Mouse (Mus musculus) limb, embryonic 13.5 days (tissue): ENCODE results near the gene Kif27. TPM values are rescaled to one million over a fixed set of nuclear protein-coding genes. Genes with fewer than 3 reads are reported as not detected.
A peak's percentile ranks its signal among the peaks of the same experiment; 100 is the strongest.
"Not testable (repeated sequence)": the region's sequence is repeated elsewhere in the genome, so short reads cannot be mapped to it uniquely, and the experiment has no call there.

Experiments
- ATAC-seq: fragments of 200-750 bp; cut with Nextera tagmentation; 2 replicates; pipeline ENCODE4 v1.8.0; 2017; ENCODE audit warnings: low read depth, moderate number of reproducible peaks, moderate TSS enrichment; ENCODE audit not compliant: low FRiP score
- H3K27ac ChIP-seq: fragments of 300-500 bp; sonication (generic); 2 replicates; pipeline ENCODE4 v1.5.1; 2015; ENCODE audit warnings: inconsistent platforms, mild to moderate bottlenecking, moderate library complexity
- H3K27me3 ChIP-seq: fragments of 300-500 bp; sonication (generic); 2 replicates; pipeline ENCODE4 v1.6.1; 2015; ENCODE audit warnings: mild to moderate bottlenecking, inconsistent platforms
- H3K36me3 ChIP-seq: fragments of 300-500 bp; sonication (generic); 2 replicates; pipeline ENCODE4 v1.6.1; 2015; ENCODE audit warnings: inconsistent platforms, mild to moderate bottlenecking, moderate library complexity
- H3K4me1 ChIP-seq: fragments of 300-500 bp; sonication (generic); 2 replicates; pipeline ENCODE4 v1.6.1; 2015; ENCODE audit warnings: inconsistent platforms
- H3K4me2 ChIP-seq: fragments of 300-500 bp; sonication (generic); replicated peaks from 2 replicates; pipeline ENCODE4 v1.6.1; 2015; ENCODE audit warnings: inconsistent platforms, mild to moderate bottlenecking, moderate library complexity
- H3K4me3 ChIP-seq: fragments of 300-500 bp; sonication (generic); 2 replicates; pipeline ENCODE4 v1.5.1; 2015; ENCODE audit warnings: moderate library complexity, mild to moderate bottlenecking, inconsistent platforms
- H3K9ac ChIP-seq: fragments of 300-500 bp; sonication (generic); 2 replicates; pipeline ENCODE4 v1.6.1; 2015; ENCODE audit warnings: mild to moderate bottlenecking, inconsistent platforms
- H3K9me3 ChIP-seq: fragments of 300-500 bp; sonication (generic); 2 replicates; pipeline ENCODE4 v1.6.1; 2016; ENCODE audit warnings: inconsistent platforms
- whole genome bisulfite sequencing: fragments of 180-500 bp; shearing (Covaris S2); methylation state at CpG from one replicate; pipeline ENCODE4 v1.1.7; 2015; 5-methylcytosine and 5-hydroxymethylcytosine counted together
- polyA plus RNA-seq: library from polyadenylated mRNA; unstranded; fragments of >200 nt; fragmentation: Nextera tagmentation; extraction: Ambion mirVana; gene quantifications from 2 replicates; pipeline ENCODE4 v1.2.1, GENCODE M21; 2015

Kif27 gene
- polyA plus RNA-seq = 0.70 and 1.1 TPM in 2 replicates

GRCm38 (mm10) chr13:58358629-58359303 lies at the start of gene Kif27:
Gene Kif27 (minus strand): TSS chr13:58359122.
- Histone ChIP-seq H3K9ac (peak within 1 kb of the TSS; percentile 78), H3K4me1 (peaks cover 6% of the 10 kb centered on the region; the same call in 1 of the 2 replicates), H3K4me2 (peak within 1 kb of the TSS; percentile 95), H3K4me3 (peak within 1 kb of the TSS; percentile 68), H3K27me3 (no peaks in the 10 kb centered on the region), H3K27ac (no peak within 1 kb of the TSS), H3K36me3 (no peaks in the 10 kb centered on the region), H3K9me3 (no peaks in the 10 kb centered on the region)
- ATAC-seq = peak; percentile 99
- WGBS = under 1% methylated on average over 82 of the region's 85 CpGs

- H3K4me1 ChIP-seq, ATAC-seq: not testable (repeated sequence)
Observed at GRCm38 (mm10) chr13:58403243-58403642, 44.3 kb upstream of the Kif27 start, which contains the start of gene Hnrnpk. Gene Hnrnpk (minus strand): TSS chr13:58403343.

DNA sequence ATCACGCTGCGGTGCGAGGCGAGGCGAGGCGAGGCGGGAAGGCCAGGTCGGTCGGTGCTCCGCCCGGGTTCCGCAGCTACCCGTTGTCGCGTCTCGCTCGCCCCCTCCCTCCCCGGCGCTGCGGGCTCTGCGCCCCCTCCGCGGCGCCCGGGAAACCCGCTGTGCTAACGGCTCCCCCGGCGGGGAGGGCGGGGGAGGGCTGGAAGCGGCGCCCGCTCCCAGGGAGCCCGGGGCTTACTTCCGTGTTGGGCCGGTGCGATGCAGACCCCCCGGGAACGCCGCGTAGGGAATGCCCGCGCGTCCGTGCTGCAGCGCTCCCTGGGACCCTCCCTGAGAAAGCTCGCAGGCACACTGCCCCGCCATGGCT lies 43.8 kb upstream of the Kif27 start:
- H3K4me2 ChIP-seq = peak overlapping the region; percentile 60
- H3K9ac ChIP-seq = peak overlapping the region; percentile 99
- under 1% methylated on average over 41 of the region's 48 CpGs for WGBS
- H3K27me3 ChIP-seq = no peaks in the 10 kb centered on the region
- no peak; the same call in 1 of the 2 replicates for ATAC-seq
- H3K4me3 ChIP-seq = peak overlapping the region; percentile 84
- peaks cover 17% of the 10 kb centered on the region for H3K36me3 ChIP-seq
- H3K4me1 ChIP-seq = peaks cover 6% of the 10 kb centered on the region
- no peaks in the 10 kb centered on the region; the same call in 1 of the 2 replicates for H3K9me3 ChIP-seq
- H3K27ac ChIP-seq = peak overlapping the region; percentile 99

More at GRCm38 (mm10) chr13:58403243-58403642, 44.3 kb upstream of the Kif27 start, which contains the start of gene Hnrnpk:
- Histone ChIP-seq H3K9ac (peak within 1 kb of the TSS; percentile 99), H3K4me2 (peak within 1 kb of the TSS; percentile 60), H3K27ac (peak within 1 kb of the TSS; percentile 99), H3K4me3 (peak within 1 kb of the TSS; percentile 84), H3K36me3 (peaks cover 13% of the 10 kb centered on the region)
- not testable (repeated sequence) for H3K9me3 ChIP-seq, H3K27me3 ChIP-seq
- WGBS = 7% methylated on average over 17 of the region's 17 CpGs

DNA sequence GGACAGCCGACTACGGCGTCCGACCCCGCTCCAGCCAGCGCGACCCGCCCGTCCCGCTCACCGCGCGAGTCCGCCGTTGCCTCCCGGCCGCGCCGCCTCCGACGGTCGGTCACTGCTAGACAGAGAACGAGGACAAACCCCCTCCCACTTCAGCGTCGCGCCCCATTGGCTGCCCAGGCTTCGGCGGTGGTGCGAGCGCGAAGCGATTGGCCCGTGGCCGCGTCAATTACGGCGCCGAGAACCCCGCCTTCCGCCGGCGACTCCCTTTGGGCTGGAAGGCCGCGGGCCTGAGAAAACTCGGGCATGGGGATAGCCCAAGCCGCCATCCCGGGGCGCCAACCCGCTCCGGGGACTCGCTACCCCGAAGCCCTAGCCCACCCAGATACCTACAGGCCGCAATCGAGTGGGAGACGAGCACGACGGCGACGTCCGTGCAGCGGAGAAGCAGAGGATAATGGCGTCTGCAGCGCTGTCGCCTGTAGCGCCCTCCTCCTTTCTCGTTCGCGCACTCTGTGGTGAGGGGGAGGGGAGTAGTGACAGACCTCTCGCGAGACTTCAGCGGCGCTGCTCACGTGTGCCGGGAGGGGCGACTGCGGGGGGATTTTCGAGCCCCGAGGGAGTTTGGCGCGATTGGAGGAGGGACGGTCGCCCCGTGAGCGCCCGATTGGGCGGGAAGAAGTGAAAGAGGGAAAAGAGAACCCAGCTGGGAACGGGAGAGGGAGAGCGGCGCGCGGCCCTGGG lies 43.3 kb upstream of the Kif27 start, which contains the start of gene Rmi1:
Gene Rmi1, plus strand, starts transcription at position 246 of the 741 bp plus-strand sequence.
- peak; percentile 96 for ATAC-seq
- Histone ChIP-seq H3K27ac (peak within 1 kb of the TSS; percentile 99), H3K4me3 (peak within 1 kb of the TSS; percentile 84), H3K36me3 (peaks cover 18% of the 10 kb centered on the region), H3K9ac (peak within 1 kb of the TSS; percentile 99), H3K9me3 (no peaks in the 10 kb centered on the region; the same call in 1 of the 2 replicates), H3K4me2 (peak within 1 kb of the TSS; percentile 77), H3K4me1 (peaks cover 6% of the 10 kb centered on the region), H3K27me3 (no peaks in the 10 kb centered on the region)
- WGBS = under 1% methylated on average over 89 of the region's 91 CpGs

DNA sequence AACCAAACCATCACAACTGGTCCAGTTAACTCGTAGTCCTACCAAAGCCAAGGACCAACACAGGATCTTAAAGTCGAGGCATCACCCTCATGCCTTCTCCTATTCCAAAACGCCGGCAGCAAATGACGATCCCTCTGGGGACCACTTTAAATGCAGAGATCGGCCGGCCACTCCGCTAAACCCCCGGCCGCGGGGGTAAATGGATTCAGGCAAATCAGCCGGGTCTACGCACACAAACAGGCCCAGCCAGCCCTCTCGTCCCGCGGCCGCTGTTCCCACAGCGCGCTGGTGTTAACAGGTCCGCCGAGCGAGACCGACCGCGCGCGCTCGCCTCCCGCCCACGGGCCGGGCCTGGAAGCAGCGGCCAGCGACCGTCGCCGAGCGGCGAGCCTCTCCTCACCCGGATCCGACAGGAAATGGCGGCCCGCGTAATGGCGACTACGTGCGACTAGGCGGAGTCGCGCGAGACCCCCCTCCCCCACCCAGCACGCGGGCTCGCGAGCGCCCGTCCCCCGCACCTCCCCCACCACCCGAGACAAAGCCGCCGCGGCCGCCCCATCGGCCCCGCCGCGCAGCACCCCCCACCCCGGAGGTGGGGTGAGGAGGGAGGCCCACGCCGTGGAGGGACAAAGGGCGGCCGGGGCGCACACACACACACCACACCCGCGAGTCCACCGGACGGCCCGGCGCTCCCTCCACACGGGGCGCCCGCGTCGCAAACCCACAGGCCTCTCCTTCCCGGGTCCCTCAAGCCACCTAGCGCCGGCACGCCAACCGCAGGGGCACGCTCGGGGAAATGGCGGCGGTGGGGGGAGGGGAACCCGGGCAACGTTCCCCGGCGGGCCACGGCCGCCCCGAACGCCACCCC lies 42.4 kb upstream of the Kif27 start:
- H3K36me3 ChIP-seq = peaks cover 19% of the 10 kb centered on the region
- WGBS = under 1% methylated on average over 75 of the region's 100 CpGs
- H3K9me3 ChIP-seq = no peaks in the 10 kb centered on the region; the same call in 1 of the 2 replicates
- H3K4me3 ChIP-seq = peak overlapping the region; percentile 84
- H3K4me2 ChIP-seq = peak overlapping the region; percentile 77
- H3K9ac ChIP-seq = peak overlapping the region; percentile 99
- no peaks in the 10 kb centered on the region for H3K27me3 ChIP-seq
- peak; percentile 48 for ATAC-seq
- H3K4me1 ChIP-seq = peaks cover 6% of the 10 kb centered on the region
- peak overlapping the region; percentile 99 for H3K27ac ChIP-seq

DNA sequence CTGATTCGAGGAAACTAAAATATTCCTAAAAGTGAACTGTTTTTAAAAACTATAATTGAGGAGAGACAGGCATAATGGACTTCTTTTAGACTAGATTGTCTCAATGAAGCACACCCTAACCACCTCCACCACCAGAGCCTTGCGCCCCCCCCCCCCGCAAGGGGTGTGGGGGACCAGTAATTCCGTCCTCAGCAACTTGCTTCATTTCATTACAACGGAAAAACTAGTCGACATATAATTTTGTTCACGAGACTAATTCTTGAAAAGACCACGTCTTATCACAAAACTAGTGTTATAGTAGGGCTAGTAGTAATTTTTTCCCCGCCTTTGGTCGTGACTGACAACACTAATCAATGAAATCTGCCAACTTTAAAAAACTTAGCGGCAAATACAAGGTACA lies 41.7 kb upstream of the Kif27 start:
- H3K27ac ChIP-seq = peak overlapping the region; percentile 99; the same call in 1 of the 2 replicates

DNA sequence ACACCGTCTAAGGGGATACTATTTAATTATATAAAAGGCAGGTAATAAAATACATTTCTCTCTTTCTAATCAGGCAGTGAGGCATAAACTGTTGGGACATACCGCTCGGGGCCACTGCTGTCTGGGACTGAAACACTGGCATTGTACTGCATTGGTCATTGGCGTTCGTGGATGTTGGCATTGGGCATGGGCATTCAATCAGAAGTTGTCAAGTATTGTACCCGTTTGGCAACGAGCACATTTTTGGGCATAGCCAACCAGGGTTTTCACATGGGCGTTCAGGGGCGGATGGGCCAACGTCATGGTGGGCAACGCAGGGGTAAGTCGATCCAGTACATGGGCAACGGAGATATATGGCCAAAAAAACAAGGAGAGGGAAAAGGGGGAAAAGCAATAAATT lies 38.7 kb upstream of the Kif27 start:
- WGBS = 89% methylated on average over 13 of the region's 13 CpGs
- Histone ChIP-seq H3K4me1 (peaks cover 6% of the 10 kb centered on the region), H3K4me3 (no peak overlapping the region), H3K4me2 (no peak overlapping the region), H3K27me3 (no peaks in the 10 kb centered on the region), H3K36me3 (peaks cover 50% of the 10 kb centered on the region), H3K27ac (no peak overlapping the region), H3K9me3 (no peaks in the 10 kb centered on the region), H3K9ac (no peak overlapping the region)
- no peak for ATAC-seq

More for the DNA sequence above, 41.7 kb upstream of the Kif27 start:
- Histone ChIP-seq H3K27me3 (no peaks in the 10 kb centered on the region), H3K9ac (peak overlapping the region; percentile 99), H3K9me3 (no peaks in the 10 kb centered on the region; the same call in 1 of the 2 replicates), H3K4me2 (peak overlapping the region; percentile 77), H3K4me3 (peak overlapping the region; percentile 84), H3K36me3 (peaks cover 26% of the 10 kb centered on the region), H3K4me1 (peaks cover 6% of the 10 kb centered on the region)
- ATAC-seq = no peak
- WGBS = under 1% methylated on average over 11 of the region's 11 CpGs

DNA sequence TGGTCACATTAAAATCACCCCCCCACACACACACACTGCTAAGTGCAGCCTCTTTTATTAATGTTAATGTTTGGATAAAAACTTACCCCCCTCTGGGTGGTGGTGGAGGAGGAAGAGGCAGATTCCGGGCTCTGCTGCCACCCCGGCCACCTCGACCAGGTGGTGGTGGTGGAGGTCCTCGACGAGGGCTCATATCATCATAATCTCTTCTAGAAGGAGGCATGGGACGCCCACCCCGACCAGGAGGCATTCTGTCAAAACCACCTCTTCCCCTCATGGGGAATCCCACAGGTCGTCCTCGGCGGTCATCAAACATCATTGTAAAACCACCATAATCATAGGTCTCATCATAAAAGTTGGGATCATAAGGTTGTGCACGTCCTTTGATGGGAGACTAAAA lies 35.5 kb upstream of the Kif27 start:
- H3K27ac ChIP-seq, ATAC-seq, H3K4me1 ChIP-seq, H3K9ac ChIP-seq, H3K9me3 ChIP-seq, H3K4me2 ChIP-seq, H3K27me3 ChIP-seq, H3K4me3 ChIP-seq: not testable (repeated sequence)
- 85% methylated on average over 11 of the region's 11 CpGs for WGBS
- peaks cover 70% of the 10 kb centered on the region for H3K36me3 ChIP-seq

- no peak for ATAC-seq
- no peak overlapping the region for H3K4me2 ChIP-seq
- no peak overlapping the region for H3K27ac ChIP-seq
- H3K4me1 ChIP-seq = peaks cover 5% of the 10 kb centered on the region; the same call in 1 of the 2 replicates
- H3K36me3 ChIP-seq = peaks cover 37% of the 10 kb centered on the region
- H3K9ac ChIP-seq = no peak overlapping the region
- no peaks in the 10 kb centered on the region for H3K9me3 ChIP-seq
- H3K27me3 ChIP-seq = no peaks in the 10 kb centered on the region
- H3K4me3 ChIP-seq = no peak overlapping the region
- 83% methylated on average over 2 of the region's 2 CpGs for WGBS
Observed at GRCm38 (mm10) chr13:58389324-58389951, 30.5 kb upstream of the Kif27 start.

- Histone ChIP-seq H3K4me1 (peaks cover 10% of the 10 kb centered on the region; the same call in 1 of the 2 replicates), H3K9ac (no peak overlapping the region), H3K4me2 (no peak overlapping the region), H3K27me3 (no peaks in the 10 kb centered on the region), H3K9me3 (no peaks in the 10 kb centered on the region), H3K36me3 (peaks cover 29% of the 10 kb centered on the region), H3K4me3 (no peak overlapping the region), H3K27ac (no peak overlapping the region)
- no peak for ATAC-seq
- WGBS = 40% methylated on average over 3 of the region's 3 CpGs
Observed at GRCm38 (mm10) chr13:58388379-58388778, 29.5 kb upstream of the Kif27 start.

DNA sequence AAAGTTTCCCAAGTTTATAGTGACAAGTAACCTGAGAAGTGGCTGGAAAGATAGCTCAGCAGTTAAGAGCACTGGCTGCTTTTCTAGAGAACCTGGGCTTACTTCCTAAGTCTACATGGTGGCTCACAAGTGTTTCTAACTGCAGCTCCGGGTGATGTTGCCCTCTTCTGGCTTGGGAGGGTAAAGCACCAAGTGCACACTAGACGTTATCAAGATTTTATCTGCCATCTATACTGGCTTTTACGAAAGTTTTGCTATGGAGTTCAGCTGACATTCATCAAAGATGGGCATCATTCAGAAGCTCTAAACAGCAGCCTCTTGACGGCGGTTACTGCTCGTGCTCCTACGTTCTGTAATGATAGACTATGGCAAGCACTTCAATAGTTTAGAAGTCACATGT lies 29.0 kb upstream of the Kif27 start:
- H3K4me3 ChIP-seq = no peak overlapping the region
- no peak overlapping the region for H3K27ac ChIP-seq
- H3K4me1 ChIP-seq = peaks cover 10% of the 10 kb centered on the region; the same call in 1 of the 2 replicates
- 0 out of 2 replicates have a peak, but pooled peaks have one; percentile 41 for ATAC-seq
- H3K4me2 ChIP-seq = no peak overlapping the region
- WGBS = 12% methylated on average over 7 of the region's 7 CpGs
- H3K27me3 ChIP-seq = no peaks in the 10 kb centered on the region
- H3K9ac ChIP-seq = no peak overlapping the region
- H3K9me3 ChIP-seq = no peaks in the 10 kb centered on the region
- peaks cover 28% of the 10 kb centered on the region for H3K36me3 ChIP-seq
